Mouse (Mus musculus) urinary bladder, adult 2 months (tissue): ENCODE results near the gene H2-Oa. TPM values are rescaled to one million over a fixed set of nuclear protein-coding genes. Genes with fewer than 3 reads are reported as not detected.

Source experiments
- DNase-seq: peaks from one replicate; pipeline ENCODE4 v3.0.0; 2022; ENCODE audit warnings: low spot score
- polyA plus RNA-seq: library from polyadenylated mRNA; depleted of rRNA; stranded (reverse); fragments of >200 nt; gene quantifications from 2 replicates; pipeline ENCODE4 v1.2.3, GENCODE M21; 2012; rRNA removed

Gene H2-Oa
- polyA plus RNA-seq, result 1.7 and 2.1 TPM in 2 replicates

- DNase-seq, result no peak
Observed at GRCm38 (mm10) chr17:34092197-34092875, at the start of gene H2-Oa. H2-Oa (plus strand) TSS chr17:34092340.

- DNase-seq, result no peak
Observed at GRCm38 (mm10) chr17:34045941-34046340, 46.2 kb upstream of the H2-Oa start.

GRCm38 (mm10) chr17:34047404-34048050 lies 44.6 kb upstream of the H2-Oa start:
- no peak for DNase-seq

DNA sequence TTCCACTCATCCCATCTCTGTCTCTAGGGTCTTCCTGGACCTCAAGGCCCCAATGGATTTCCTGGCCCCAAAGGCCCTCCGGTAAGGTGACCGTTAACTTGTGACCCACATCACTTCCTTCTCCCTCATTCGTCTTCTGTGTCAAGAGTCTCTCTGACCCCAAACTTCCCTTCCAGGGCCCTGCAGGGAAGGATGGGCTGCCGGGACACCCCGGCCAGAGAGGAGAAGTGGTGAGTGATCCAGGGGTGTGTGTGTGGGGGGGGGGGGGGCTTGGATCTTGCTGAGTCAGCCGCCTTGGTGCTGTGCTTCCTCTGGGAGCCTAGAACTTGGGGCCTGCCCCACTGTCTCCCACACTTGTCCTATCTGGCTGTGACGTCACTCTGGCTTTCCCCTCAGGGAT lies 34.9 kb upstream of the H2-Oa start:
- no peak for DNase-seq

DNA sequence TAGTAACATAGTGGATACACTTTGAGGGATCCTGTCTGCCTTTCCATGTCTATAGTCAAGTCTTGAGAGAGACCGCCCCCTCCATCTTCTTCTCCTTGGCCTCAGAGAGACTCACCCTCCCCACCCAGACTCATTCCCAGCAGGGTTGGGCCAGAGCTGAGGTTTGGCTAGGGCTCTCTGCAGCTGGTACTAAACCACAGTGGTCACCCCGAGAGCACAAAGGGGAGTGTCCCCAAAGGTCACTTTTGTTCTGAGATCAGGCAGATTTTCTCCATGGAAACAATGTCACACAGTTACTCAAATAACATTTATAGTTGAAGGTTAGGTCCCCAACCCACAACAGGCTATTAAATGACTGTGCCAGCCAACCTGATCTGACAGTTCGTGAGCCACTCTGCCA lies 23.3 kb upstream of the H2-Oa start:
- no peak for DNase-seq

GRCm38 (mm10) chr17:34072091-34072490 lies 20.0 kb upstream of the H2-Oa start:
- no peak for DNase-seq

DNA sequence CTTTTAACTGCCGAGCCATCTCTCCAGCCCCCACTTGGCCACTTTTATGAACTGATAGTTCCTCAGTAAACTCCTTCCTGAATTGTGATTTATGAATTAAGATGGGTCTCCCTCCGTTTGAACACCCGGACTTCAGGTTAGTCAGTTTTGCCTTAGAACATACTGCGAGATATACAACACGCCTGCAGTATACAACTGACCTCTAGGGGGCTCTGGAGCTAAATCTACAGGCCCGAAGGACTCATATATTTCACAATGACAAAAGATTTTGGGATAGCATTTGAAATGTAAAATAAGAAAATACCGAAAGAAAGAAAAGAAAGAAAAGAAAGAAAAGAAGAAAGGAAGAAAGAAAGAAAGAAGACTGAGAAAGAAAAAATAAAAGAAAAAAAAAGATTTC lies 16.9 kb upstream of the H2-Oa start:
- DNase-seq, result no peak

DNA sequence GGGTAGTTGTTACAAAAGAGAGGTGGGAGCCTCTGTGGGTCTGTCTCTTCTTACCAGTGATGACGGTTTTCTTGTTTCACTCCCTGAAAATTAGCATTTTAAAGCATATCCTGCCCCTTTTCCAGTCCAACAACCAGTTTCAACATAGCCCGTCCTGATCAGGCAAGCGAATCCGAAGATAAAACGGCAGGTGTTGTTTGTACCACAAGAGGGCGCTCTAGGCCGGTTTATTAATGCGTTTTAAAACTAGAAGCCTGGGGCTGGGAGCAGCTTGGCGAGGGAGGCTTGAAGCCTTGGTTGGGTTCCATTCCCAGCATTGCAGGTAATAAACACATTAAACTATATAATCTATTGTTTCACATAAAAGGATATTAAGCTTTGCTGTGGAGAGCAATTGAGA lies 14.6 kb upstream of the H2-Oa start:
- DNase-seq, result no peak

GRCm38 (mm10) chr17:34078148-34078547 lies 14.0 kb upstream of the H2-Oa start:
- DNase-seq, result no peak

GRCm38 (mm10) chr17:34079002-34079401 lies 13.1 kb upstream of the H2-Oa start:
- no peak for DNase-seq

DNA sequence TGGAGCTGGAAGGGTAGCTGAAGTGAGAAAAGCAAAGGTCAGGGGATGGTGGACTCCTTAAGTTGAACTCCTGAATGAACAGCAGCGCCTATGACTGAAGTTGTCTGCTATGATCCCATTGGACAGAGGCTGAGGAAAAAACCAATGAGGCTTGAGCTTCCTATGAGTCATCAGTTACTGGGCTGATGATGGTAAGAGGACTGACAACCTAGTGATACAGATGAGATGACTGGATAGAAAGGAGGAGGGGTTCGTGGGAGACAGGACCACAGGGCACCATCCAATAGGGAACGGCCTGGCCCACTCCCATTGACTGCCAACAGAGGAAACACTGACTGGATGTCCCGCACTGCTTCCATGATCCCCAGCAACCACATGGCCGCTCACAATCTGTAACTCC lies 12.5 kb upstream of the H2-Oa start:
- no peak for DNase-seq

DNA sequence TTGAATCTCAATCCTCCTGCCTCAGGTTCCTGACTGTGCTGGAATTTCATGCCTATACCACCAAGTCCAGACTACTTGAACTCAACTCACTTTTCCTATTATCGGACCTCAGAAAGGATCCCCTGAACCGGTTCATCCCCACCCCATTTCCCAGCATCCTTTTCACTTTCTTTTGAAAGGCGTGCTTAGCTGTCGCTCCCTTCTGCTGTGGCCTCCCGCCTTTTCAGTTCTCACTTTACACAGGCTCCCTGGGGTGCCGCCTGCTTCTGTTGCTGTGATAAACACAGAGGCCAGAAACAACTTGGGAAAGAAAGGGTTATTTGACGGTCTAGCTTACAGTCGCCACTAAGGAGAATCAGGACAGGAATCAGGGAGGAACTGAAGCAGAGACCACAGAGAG lies 9.0 kb upstream of the H2-Oa start:
- DNase-seq, result no peak

DNA sequence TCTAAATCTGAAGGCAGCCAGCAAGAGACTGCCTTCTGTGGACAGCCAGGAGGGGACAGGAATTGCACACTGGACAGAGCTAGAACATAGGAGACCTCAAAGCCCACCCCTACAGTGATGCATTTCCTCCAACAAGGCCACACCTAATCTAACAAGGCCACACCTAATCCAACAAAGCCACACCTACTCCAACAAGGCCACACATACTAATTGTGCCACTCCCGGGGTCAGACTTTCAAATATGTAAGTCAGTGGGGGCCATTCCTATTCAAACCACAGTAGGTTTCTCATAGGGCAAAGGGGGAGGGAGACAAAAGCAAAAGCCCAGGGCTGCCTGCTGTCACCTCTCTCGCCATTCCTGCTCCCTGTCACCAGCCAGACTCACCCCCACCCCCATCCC lies 4.8 kb upstream of the H2-Oa start:
- no peak for DNase-seq

DNA sequence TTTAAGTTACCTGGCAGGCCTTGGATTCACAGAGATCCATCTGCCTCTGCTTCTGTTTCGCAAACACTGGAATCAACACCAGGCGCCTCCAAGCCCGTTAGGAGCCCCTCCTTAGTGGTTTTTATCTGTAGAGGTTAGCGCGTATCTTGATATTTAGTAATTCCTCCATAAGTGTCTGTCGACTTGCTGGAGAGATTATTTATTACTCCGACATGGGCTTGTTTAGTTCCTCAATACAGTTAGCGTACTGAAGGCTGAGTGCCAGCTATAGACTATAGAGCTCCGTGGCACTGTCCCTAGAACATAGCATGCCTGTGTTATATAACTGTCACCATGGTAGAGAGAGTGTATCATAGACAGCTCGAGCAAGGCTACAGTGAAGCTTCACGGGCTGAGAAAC lies 4.0 kb upstream of the H2-Oa start:
- DNase-seq, result no peak

DNA sequence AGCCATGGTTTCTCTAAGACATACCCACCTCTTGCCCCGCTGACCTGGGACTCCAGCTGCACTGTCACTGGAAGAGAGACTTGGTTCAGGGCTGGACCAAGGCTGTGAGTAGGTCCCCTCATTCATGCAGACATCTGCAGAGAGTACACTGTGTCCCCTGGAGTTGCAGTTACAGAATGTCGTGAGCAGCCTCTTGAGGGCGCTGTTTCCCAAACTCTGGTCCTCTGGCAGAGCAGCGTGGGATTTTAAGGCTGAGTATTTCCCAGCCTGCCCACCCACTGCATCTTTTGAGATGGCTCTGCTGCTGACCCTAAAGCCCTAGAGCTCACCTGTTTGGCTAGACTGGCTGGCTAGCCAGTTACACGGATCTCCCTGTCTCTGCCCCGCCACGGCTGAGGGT lies 1.2 kb upstream of the H2-Oa start:
- DNase-seq, result no peak

DNA sequence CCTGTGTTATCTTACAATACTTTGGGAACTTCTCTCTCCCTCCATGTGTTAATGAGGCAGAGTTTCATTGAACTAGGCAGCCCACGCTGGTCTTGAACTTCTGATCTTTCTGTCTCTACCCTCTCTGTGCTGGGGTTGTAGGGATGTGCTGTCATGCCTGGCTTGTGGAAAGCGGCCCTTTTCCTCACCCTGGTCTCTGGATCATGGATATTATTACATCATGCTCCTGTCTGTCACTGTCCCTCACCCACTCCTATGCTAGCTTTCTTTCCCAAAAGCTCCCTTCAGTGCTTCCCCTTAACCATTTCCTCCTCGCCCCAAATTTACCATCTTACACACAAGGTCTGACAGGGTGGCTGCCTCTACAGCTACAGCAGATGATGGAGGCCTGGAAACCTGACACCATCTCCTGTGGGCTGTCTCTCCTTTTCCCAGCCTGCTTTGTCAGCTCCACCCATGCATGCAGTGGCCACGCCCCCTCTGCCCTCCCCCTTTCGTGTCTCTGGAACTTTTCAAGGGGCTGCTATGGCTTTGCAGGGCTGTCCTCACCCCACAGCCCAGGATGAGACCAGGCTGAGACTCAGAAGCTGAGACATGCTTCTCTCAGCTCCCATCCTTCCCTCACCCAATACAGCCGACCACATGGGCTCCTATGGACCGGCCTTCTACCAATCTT lies 1.2 kb downstream of the H2-Oa start:
- DNase-seq, result no peak

- DNase-seq, result no peak
Observed at GRCm38 (mm10) chr17:34094283-34095035, 2.3 kb downstream of the H2-Oa start.

GRCm38 (mm10) chr17:34096497-34097010 lies 4.4 kb downstream of the H2-Oa start:
- DNase-seq, result no peak

GRCm38 (mm10) chr17:34097272-34097671 lies 5.1 kb downstream of the H2-Oa start:
- no peak for DNase-seq

DNA sequence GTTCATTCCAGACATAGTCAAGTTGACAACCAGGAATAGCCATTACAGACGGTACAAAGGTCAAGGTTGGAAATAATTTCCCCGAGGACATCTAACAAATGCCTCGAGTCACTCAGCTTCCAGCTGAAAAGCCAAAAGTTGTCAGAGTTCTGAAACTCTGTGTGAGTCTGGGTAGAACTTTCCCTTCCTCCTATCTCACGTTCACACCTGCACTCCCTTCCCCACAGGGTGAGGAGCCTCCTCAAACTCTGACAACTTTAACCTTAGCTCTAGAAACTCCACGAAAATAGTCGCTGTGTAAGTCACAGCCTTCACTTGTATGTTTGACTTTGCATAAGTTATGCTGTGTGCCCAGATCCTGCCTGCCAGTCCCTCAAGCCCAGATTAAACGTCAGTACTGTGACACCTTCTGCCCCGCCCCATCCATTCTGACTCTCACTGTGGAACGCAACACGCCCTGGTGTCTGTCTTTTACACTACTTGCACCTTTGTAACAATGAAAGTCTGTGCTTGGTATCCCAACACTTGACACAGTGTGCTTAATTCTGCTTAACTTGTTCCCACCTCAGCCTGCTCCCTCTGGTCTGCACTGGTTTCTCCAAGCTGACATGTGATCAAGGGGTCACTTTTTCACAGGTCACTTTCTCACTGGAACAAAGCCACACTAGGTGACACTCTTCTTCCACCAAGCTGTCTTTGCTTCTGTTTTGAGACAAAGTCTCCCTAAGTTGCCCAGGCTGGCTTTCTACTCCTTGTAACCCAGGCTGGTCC lies 6.8 kb downstream of the H2-Oa start:
- no peak for DNase-seq

DNA sequence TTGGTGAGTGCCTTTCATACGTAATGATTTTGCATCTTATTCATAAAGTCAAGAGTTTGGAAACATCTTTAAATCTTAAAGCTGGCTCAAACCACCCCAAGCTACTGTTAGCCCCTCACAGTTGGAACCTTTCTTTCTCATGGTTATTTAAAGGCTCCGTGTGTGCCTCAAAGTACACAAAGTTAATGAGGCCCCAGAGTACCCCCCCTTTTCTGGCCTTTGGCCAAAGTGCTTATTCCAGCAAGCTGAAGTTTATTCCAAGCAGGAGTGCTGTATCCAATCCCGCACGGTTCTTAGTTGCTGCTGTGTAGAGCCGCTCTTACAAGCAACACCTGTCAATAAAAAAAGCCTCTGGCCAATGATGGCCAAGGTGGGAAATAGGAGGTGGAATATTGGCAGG lies 7.4 kb downstream of the H2-Oa start:
- no peak for DNase-seq
